Mouse (Mus musculus): ENCODE results near the gene Lmln. TPM values are rescaled to one million over a fixed set of nuclear protein-coding genes. Genes with fewer than 3 reads are reported as not detected.
"Not testable (repeated sequence)": the region's sequence is repeated elsewhere in the genome, so short reads cannot be mapped to it uniquely, and the experiment has no call there.

Lmln gene
- polyA plus RNA-seq, 1 experiment from 2014 or later = 1.8 TPM

DNA sequence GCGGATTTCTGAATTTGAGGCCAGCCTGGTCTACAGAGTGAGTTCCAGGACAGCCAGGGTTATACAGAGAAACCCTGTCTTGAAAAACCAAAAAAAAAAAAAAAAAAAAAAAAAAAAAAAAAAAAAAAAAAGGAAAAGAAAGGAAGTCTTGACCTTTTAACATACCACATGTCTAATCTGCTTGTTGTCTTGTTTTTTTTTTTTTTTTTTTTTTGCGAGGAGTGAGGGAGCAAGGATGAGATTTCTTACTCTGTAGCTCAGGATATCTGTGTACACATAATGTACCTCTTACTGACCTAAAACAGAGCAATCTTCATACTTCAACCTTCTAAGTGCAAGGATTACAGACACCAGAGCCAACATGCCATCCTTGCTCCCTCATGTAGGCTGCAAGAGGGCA is 7.4 kb upstream of the Lmln start:
- peaks cover 10% of the 10 kb centered on the region for H3K4me1 ChIP-seq (ENCODE audit: control insufficient read depth, insufficient read depth, low read length)
- not testable (repeated sequence) for H3K9me3 ChIP-seq (replicated peaks; ENCODE audit: control insufficient read depth, low read length); H3K9ac ChIP-seq (ENCODE audit: low read length); H3K27me3 ChIP-seq (ENCODE audit: control insufficient read depth, insufficient read depth, low read length); H3K4me3 ChIP-seq (ENCODE audit: low read length); H3K4me2 ChIP-seq (ENCODE audit: low read depth, low read length); H3K27ac ChIP-seq (ENCODE audit: low read length); ATAC-seq (replicated peaks; ENCODE audit: extremely low read depth, insufficient read depth, low FRiP score)
- H3K36me3 ChIP-seq (ENCODE audit: control insufficient read depth, insufficient read depth) = peaks cover 13% of the 10 kb centered on the region
- WGBS = 79% methylated on average over 2 of the region's 2 CpGs

DNA sequence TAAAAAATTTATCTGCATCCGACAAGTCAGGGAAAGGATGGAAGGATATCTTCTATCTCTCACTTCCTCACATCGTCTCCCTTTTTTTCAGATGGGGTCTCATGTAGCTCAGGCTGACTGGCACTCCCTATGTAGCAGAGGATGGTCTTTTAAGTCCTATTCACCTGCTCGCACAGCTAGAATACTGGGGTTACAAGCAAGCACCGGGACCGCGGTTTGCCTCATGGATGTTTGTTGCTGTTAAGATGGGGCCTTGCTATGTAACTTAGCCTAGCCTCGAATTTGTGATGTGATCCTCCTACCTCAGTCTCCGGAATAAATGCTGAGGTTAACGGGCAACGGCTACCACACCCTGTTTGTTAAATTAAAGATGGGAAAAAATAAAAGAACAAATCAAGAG is 6.7 kb upstream of the Lmln start:
- H3K27ac ChIP-seq (ENCODE audit: low read length) = no peak overlapping the region
- no peaks in the 10 kb centered on the region for H3K9me3 ChIP-seq (replicated peaks; ENCODE audit: control insufficient read depth, low read length)
- H3K4me2 ChIP-seq (ENCODE audit: low read depth, low read length) = peak overlapping the region; percentile 93
- H3K4me3 ChIP-seq (ENCODE audit: low read length) = peak overlapping the region; percentile 86
- H3K36me3 ChIP-seq (ENCODE audit: control insufficient read depth, insufficient read depth) = peaks cover 19% of the 10 kb centered on the region
- WGBS = 21% methylated on average over 10 of the region's 10 CpGs
- ATAC-seq (replicated peaks; ENCODE audit: extremely low read depth, insufficient read depth, low FRiP score) = 0 out of 2 replicates have a peak, but pooled peaks have one; percentile 2
- peaks cover 10% of the 10 kb centered on the region for H3K4me1 ChIP-seq (ENCODE audit: control insufficient read depth, insufficient read depth, low read length)
- no peaks in the 10 kb centered on the region for H3K27me3 ChIP-seq (ENCODE audit: control insufficient read depth, insufficient read depth, low read length)
- H3K9ac ChIP-seq (ENCODE audit: low read length) = peak overlapping the region; percentile 62

DNA sequence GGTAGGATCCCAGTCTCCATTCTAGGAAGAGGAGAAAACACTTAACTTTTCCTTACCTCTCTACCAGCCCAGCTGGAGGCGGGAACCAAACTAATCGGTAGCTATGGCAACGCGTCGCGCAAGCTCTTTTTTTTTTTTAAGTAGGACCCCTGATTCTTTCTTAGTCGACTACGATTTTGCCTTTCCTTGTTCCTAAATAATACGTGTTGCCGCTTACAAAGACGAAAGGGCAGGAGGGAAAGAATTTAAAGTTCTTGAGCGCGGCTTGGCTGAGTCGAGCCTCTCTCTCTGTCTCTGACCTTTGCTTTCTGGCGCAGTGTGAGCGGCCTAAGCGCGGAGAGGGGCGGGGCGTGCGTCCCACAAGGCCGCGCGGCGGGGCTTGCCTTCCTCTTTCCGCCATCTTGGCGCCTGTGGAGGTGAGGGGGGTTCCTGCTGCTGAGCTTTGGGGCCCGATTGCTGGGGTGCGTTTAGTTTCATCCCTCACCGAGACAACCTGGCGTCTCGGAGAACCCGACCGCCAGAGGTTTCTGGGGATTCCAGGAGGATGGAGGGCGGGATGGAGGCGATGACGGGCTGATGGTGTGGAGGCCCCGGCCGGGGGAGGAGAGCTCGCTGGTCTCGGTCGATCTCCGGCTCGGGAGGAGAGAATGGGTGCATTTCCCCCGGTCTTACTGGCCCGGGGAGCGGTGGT is 6.1 kb upstream of the Lmln start, which contains the start of the genes Iqcg and Rpl35a:
Iqcg (minus strand) TSS at position 124 of the 691 bp plus-strand sequence.
Rpl35a (plus strand) TSS at position 359 of the 691 bp plus-strand sequence.
- H3K4me1 ChIP-seq (ENCODE audit: control insufficient read depth, insufficient read depth, low read length) = peaks cover 10% of the 10 kb centered on the region
- no peaks in the 10 kb centered on the region for H3K27me3 ChIP-seq (ENCODE audit: control insufficient read depth, insufficient read depth, low read length)
- H3K4me2 ChIP-seq (ENCODE audit: low read depth, low read length) = peak within 1 kb of the TSS; percentile 93
- peak within 1 kb of the TSS; percentile 94 for H3K9ac ChIP-seq (ENCODE audit: low read length)
- WGBS = under 1% methylated on average over 47 of the region's 47 CpGs
- peak within 1 kb of the TSS; percentile 86 for H3K4me3 ChIP-seq (ENCODE audit: low read length)
- peak; percentile 93 for ATAC-seq (replicated peaks; ENCODE audit: extremely low read depth, insufficient read depth, low FRiP score)
- peaks cover 22% of the 10 kb centered on the region for H3K36me3 ChIP-seq (ENCODE audit: control insufficient read depth, insufficient read depth)
- H3K9me3 ChIP-seq (replicated peaks; ENCODE audit: control insufficient read depth, low read length) = no peaks in the 10 kb centered on the region
- H3K27ac ChIP-seq (ENCODE audit: low read length) = peak within 1 kb of the TSS; percentile 92

DNA sequence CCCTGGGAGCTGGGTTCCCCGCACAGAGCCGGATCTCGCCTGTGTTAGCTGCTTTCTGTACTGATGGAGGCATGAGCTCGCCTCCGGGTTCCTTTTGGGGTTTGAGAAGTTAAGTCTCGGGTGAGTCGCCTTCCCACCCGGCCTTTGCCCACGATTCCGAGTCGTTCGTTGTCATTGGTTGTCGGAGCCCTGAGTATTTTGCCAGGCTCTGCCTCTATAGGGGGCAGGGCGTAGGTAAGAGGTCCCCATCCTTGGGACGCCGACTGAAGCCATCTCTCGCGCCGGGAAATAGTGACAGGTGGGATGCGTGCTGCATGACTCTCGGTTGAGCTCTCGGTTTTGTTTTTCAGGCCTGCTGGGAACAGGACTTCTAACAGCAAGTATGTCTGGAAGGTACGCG is 5.5 kb upstream of the Lmln start:
- peak overlapping the region; percentile 94 for H3K9ac ChIP-seq (ENCODE audit: low read length)
- 0 out of 2 replicates have a peak, but pooled peaks have one; percentile 16 for ATAC-seq (replicated peaks; ENCODE audit: extremely low read depth, insufficient read depth, low FRiP score)
- peak overlapping the region; percentile 92 for H3K27ac ChIP-seq (ENCODE audit: low read length)
- H3K4me1 ChIP-seq (ENCODE audit: control insufficient read depth, insufficient read depth, low read length) = peaks cover 10% of the 10 kb centered on the region
- no peaks in the 10 kb centered on the region for H3K9me3 ChIP-seq (replicated peaks; ENCODE audit: control insufficient read depth, low read length)
- H3K27me3 ChIP-seq (ENCODE audit: control insufficient read depth, insufficient read depth, low read length) = no peaks in the 10 kb centered on the region
- WGBS = under 1% methylated on average over 24 of the region's 24 CpGs
- H3K4me3 ChIP-seq (ENCODE audit: low read length) = peak overlapping the region; percentile 86
- H3K4me2 ChIP-seq (ENCODE audit: low read depth, low read length) = peak overlapping the region; percentile 66
- H3K36me3 ChIP-seq (ENCODE audit: control insufficient read depth, insufficient read depth) = peaks cover 22% of the 10 kb centered on the region

DNA sequence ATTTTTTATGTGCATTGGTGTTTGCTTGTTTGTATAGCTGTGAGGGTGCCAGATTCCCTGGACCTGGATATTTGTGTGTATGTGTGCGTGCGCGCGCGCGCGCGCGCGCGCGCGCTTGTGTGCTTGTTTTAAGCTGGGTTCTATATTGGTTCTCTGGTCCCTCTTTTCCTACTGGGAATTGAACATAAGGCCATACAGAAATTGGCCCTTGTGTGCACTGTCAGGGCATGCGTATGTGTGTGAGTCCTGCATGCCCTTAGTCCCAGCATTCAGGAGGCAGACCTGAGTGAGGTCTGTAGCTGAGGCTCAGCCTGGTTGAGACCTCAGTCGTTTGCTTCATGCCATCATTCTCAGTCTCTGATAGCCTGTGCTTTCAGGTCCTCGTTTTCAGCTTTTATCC is 4.3 kb upstream of the Lmln start:
- Histone ChIP-seq H3K4me2 (ENCODE audit: low read depth, low read length) (peak overlapping the region; percentile 46; the same call in 1 of the 2 replicates), H3K4me3 (ENCODE audit: low read length) (0 out of 2 replicates have a peak overlapping the region, but pooled peaks have one; percentile 21), H3K9ac (ENCODE audit: low read length) (peak overlapping the region; percentile 43), H3K4me1 (ENCODE audit: control insufficient read depth, insufficient read depth, low read length) (peaks cover 11% of the 10 kb centered on the region), H3K27me3 (ENCODE audit: control insufficient read depth, insufficient read depth, low read length) (no peaks in the 10 kb centered on the region), H3K9me3 (replicated peaks; ENCODE audit: control insufficient read depth, low read length) (no peaks in the 10 kb centered on the region), H3K27ac (ENCODE audit: low read length) (no peak overlapping the region), H3K36me3 (ENCODE audit: control insufficient read depth, insufficient read depth) (peaks cover 22% of the 10 kb centered on the region)
- 86% methylated on average over 16 of the region's 16 CpGs for WGBS
- no peak for ATAC-seq (replicated peaks; ENCODE audit: extremely low read depth, insufficient read depth, low FRiP score)

DNA sequence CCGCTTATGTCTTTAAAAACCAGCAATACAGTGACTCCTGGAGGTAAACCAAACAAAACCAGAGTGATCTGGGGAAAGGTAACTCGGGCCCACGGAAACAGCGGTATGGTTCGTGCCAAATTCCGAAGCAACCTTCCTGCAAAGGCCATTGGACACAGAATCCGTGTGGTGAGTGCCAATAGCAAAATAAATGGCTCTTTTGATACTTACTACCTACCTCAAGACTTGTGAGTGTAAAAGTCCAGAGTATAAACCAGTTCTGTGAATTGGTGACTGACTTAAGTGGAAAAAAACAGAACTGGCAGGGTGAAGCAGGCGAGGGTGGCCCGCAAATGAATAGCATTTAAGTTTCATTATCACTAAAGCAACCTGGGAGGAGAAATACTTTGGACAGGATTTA is 3.7 kb upstream of the Lmln start:
- H3K4me3 ChIP-seq (ENCODE audit: low read length); H3K27ac ChIP-seq (ENCODE audit: low read length); ATAC-seq (replicated peaks; ENCODE audit: extremely low read depth, insufficient read depth, low FRiP score); H3K4me2 ChIP-seq (ENCODE audit: low read depth, low read length); H3K27me3 ChIP-seq (ENCODE audit: control insufficient read depth, insufficient read depth, low read length); H3K9me3 ChIP-seq (replicated peaks; ENCODE audit: control insufficient read depth, low read length); H3K9ac ChIP-seq (ENCODE audit: low read length): not testable (repeated sequence)
- Histone ChIP-seq H3K4me1 (ENCODE audit: control insufficient read depth, insufficient read depth, low read length) (peaks cover 17% of the 10 kb centered on the region), H3K36me3 (ENCODE audit: control insufficient read depth, insufficient read depth) (peaks cover 22% of the 10 kb centered on the region)
- 85% methylated on average over 9 of the region's 9 CpGs for WGBS

DNA sequence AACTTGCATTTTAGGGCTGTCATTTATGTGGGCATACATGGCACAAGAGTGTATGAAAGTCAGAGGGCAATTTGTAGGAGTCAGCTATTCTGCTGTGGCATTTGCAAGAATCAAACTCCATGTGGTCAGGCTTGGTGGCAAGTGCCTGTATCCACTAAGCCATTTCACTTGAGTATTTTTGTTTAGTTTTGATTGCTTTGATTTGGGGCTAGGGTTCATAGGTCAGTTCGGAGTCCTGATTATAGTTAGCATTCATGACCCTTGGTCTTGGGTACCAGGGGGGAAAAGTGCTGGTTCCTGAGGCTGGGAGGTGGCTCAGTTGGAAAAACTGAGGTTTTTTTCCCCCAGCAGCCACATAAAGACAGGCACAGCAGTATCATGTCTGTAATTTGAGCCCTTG is 2.9 kb upstream of the Lmln start:
- no peak overlapping the region for H3K4me2 ChIP-seq (ENCODE audit: low read depth, low read length)
- ATAC-seq (replicated peaks; ENCODE audit: extremely low read depth, insufficient read depth, low FRiP score) = no peak
- no peak overlapping the region for H3K27ac ChIP-seq (ENCODE audit: low read length)
- no peak overlapping the region for H3K9ac ChIP-seq (ENCODE audit: low read length)
- H3K4me3 ChIP-seq (ENCODE audit: low read length) = no peak overlapping the region
- H3K27me3 ChIP-seq (ENCODE audit: control insufficient read depth, insufficient read depth, low read length) = no peaks in the 10 kb centered on the region
- H3K9me3 ChIP-seq (replicated peaks; ENCODE audit: control insufficient read depth, low read length) = no peaks in the 10 kb centered on the region
- 91% methylated on average over 1 of the region's 1 CpGs for WGBS
- peaks cover 22% of the 10 kb centered on the region for H3K36me3 ChIP-seq (ENCODE audit: control insufficient read depth, insufficient read depth)
- H3K4me1 ChIP-seq (ENCODE audit: control insufficient read depth, insufficient read depth, low read length) = peaks cover 19% of the 10 kb centered on the region

DNA sequence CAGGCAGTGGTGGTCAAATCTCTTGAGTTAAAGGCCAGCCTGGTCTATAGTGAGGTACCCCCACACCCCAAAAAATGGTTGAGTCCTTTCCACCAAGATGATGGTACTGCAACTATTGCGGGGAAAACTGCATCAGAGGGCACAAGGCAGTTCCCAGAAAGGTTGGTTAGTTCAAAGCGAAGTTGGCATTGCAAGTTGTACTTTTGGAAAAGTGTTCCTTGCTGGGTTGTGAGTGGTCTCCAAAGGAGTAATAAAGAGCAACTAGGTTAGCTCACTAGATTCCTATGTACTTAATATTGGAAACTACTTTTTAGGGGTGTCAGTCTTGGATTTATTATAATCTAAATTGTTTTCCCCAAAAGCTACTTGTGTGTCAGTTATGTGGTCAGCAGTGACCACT is 1.4 kb upstream of the Lmln start:
- WGBS = 87% methylated on average over 2 of the region's 2 CpGs
- Histone ChIP-seq H3K4me3 (ENCODE audit: low read length) (no peak overlapping the region), H3K9ac (ENCODE audit: low read length) (no peak overlapping the region), H3K9me3 (replicated peaks; ENCODE audit: control insufficient read depth, low read length) (no peaks in the 10 kb centered on the region), H3K4me1 (ENCODE audit: control insufficient read depth, insufficient read depth, low read length) (peaks cover 16% of the 10 kb centered on the region), H3K27ac (ENCODE audit: low read length) (no peak overlapping the region), H3K36me3 (ENCODE audit: control insufficient read depth, insufficient read depth) (peaks cover 22% of the 10 kb centered on the region), H3K4me2 (ENCODE audit: low read depth, low read length) (no peak overlapping the region), H3K27me3 (ENCODE audit: control insufficient read depth, insufficient read depth, low read length) (no peaks in the 10 kb centered on the region)
- no peak for ATAC-seq (replicated peaks; ENCODE audit: extremely low read depth, insufficient read depth, low FRiP score)

DNA sequence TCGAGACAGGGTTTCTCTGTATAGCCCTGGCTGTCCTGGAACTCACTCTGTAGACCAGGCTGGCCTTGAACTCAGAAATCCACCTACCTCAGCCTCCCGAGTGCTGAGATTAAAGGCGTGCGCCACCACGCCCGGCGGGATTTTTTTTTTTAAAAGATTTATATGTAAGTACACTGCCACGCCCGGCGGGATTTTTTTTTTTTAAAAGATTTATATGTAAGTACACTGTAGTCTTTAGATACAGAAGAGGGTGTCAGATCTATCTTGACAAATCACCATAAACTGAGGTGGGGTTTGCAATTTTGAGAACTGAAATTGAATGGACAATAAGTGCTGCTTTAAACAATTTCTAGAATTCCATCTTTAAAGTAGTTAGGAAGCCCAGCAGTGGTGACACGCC is 921 bp upstream of the Lmln start:
- Histone ChIP-seq H3K27ac (ENCODE audit: low read length) (peak overlapping the region; percentile 89), H3K27me3 (ENCODE audit: control insufficient read depth, insufficient read depth, low read length) (no peaks in the 10 kb centered on the region), H3K9ac (ENCODE audit: low read length) (peak overlapping the region; percentile 75), H3K4me3 (ENCODE audit: low read length) (no peak overlapping the region; the same call in 1 of the 2 replicates), H3K9me3 (replicated peaks; ENCODE audit: control insufficient read depth, low read length) (no peaks in the 10 kb centered on the region), H3K36me3 (ENCODE audit: control insufficient read depth, insufficient read depth) (peaks cover 22% of the 10 kb centered on the region), H3K4me2 (ENCODE audit: low read depth, low read length) (peak overlapping the region; percentile 86), H3K4me1 (ENCODE audit: control insufficient read depth, insufficient read depth, low read length) (peaks cover 16% of the 10 kb centered on the region)
- no peak for ATAC-seq (replicated peaks; ENCODE audit: extremely low read depth, insufficient read depth, low FRiP score)
- WGBS = 48% methylated on average over 11 of the region's 11 CpGs
